Mouse (Mus musculus): ENCODE measurements around the gene Tmod1. TPM values are rescaled to one million over a fixed set of nuclear protein-coding genes. Genes with fewer than 3 reads are reported as not detected.

The Tmod1 gene
- polyA plus RNA-seq, 1 experiment from 2014 or later = 28.6 TPM

GRCm38 (mm10) chr4:46028224-46028623, 10.5 kb upstream of the Tmod1 start:
- no peak for ATAC-seq (replicated peaks; ENCODE audit: low FRiP score)
- H3K27ac ChIP-seq (ENCODE audit: low read depth, low read length) = no peak overlapping the region
- WGBS = 74% methylated on average over 6 of the region's 6 CpGs
- no peak overlapping the region for H3K4me2 ChIP-seq
- no peak overlapping the region for H3K9ac ChIP-seq (ENCODE audit: low read depth, low read length)
- no peaks in the 10 kb centered on the region for H3K27me3 ChIP-seq (replicated peaks; ENCODE audit: control insufficient read depth, insufficient read depth, low read length)
- H3K4me3 ChIP-seq (ENCODE audit: low read depth, low read length) = no peak overlapping the region
- no peak for DNase-seq (ENCODE audit: low spot score)
- no peaks in the 10 kb centered on the region for H3K9me3 ChIP-seq (ENCODE audit: control insufficient read depth, low read length)
- H3K4me1 ChIP-seq (replicated peaks; ENCODE audit: control insufficient read depth, insufficient read depth, low read length) = peaks cover 11% of the 10 kb centered on the region
- no peaks in the 10 kb centered on the region for H3K36me3 ChIP-seq (ENCODE audit: control insufficient read depth, insufficient read depth, low read length)

- H3K27me3 ChIP-seq (replicated peaks; ENCODE audit: control insufficient read depth, insufficient read depth, low read length) = no peaks in the 10 kb centered on the region
- 82% methylated on average over 4 of the region's 4 CpGs for WGBS
- no peak overlapping the region for H3K27ac ChIP-seq (ENCODE audit: low read depth, low read length)
- no peak overlapping the region for H3K4me2 ChIP-seq
- no peaks in the 10 kb centered on the region for H3K36me3 ChIP-seq (ENCODE audit: control insufficient read depth, insufficient read depth, low read length)
- H3K4me1 ChIP-seq (replicated peaks; ENCODE audit: control insufficient read depth, insufficient read depth, low read length) = peaks cover 13% of the 10 kb centered on the region
- H3K4me3 ChIP-seq (ENCODE audit: low read depth, low read length) = no peak overlapping the region
- ATAC-seq (replicated peaks; ENCODE audit: low FRiP score) (no peak), DNase-seq (ENCODE audit: low spot score) (no peak)
- H3K9me3 ChIP-seq (ENCODE audit: control insufficient read depth, low read length) = no peaks in the 10 kb centered on the region
- H3K9ac ChIP-seq (ENCODE audit: low read depth, low read length) = no peak overlapping the region
Measured at GRCm38 (mm10) chr4:46028781-46029180, 10.0 kb upstream of the Tmod1 start.

- Histone ChIP-seq H3K27ac (ENCODE audit: low read depth, low read length) (no peak overlapping the region), H3K27me3 (replicated peaks; ENCODE audit: control insufficient read depth, insufficient read depth, low read length) (no peaks in the 10 kb centered on the region), H3K4me1 (replicated peaks; ENCODE audit: control insufficient read depth, insufficient read depth, low read length) (peaks cover 11% of the 10 kb centered on the region), H3K36me3 (ENCODE audit: control insufficient read depth, insufficient read depth, low read length) (no peaks in the 10 kb centered on the region), H3K4me2 (no peak overlapping the region), H3K4me3 (ENCODE audit: low read depth, low read length) (no peak overlapping the region), H3K9me3 (ENCODE audit: control insufficient read depth, low read length) (no peaks in the 10 kb centered on the region), H3K9ac (ENCODE audit: low read depth, low read length) (no peak overlapping the region)
- DNase-seq (ENCODE audit: low spot score) = no peak
- no peak for ATAC-seq (replicated peaks; ENCODE audit: low FRiP score)
- WGBS = 49% methylated on average over 9 of the region's 9 CpGs
Measured at GRCm38 (mm10) chr4:46029552-46029951, 9.2 kb upstream of the Tmod1 start.

- Histone ChIP-seq H3K4me1 (replicated peaks; ENCODE audit: control insufficient read depth, insufficient read depth, low read length) (peaks cover 11% of the 10 kb centered on the region), H3K27ac (ENCODE audit: low read depth, low read length) (no peak overlapping the region), H3K4me3 (ENCODE audit: low read depth, low read length) (no peak overlapping the region), H3K9me3 (ENCODE audit: control insufficient read depth, low read length) (no peaks in the 10 kb centered on the region), H3K27me3 (replicated peaks; ENCODE audit: control insufficient read depth, insufficient read depth, low read length) (peaks cover 1% of the 10 kb centered on the region), H3K36me3 (ENCODE audit: control insufficient read depth, insufficient read depth, low read length) (no peaks in the 10 kb centered on the region), H3K4me2 (peak overlapping the region; percentile 44), H3K9ac (ENCODE audit: low read depth, low read length) (no peak overlapping the region)
- DNase-seq (ENCODE audit: low spot score) (no peak), ATAC-seq (replicated peaks; ENCODE audit: low FRiP score) (no peak; the same call in 1 of the 2 replicates)
- 39% methylated on average over 9 of the region's 9 CpGs for WGBS
Measured at GRCm38 (mm10) chr4:46032448-46032847, 6.3 kb upstream of the Tmod1 start.

- DNase-seq (ENCODE audit: low spot score) (no peak), ATAC-seq (replicated peaks; ENCODE audit: low FRiP score) (peak; percentile 36)
- H3K4me2 ChIP-seq = no peak overlapping the region
- 43% methylated on average over 2 of the region's 2 CpGs for WGBS
- peaks cover 7% of the 10 kb centered on the region for H3K27me3 ChIP-seq (replicated peaks; ENCODE audit: control insufficient read depth, insufficient read depth, low read length)
- no peaks in the 10 kb centered on the region for H3K36me3 ChIP-seq (ENCODE audit: control insufficient read depth, insufficient read depth, low read length)
- no peak overlapping the region for H3K9ac ChIP-seq (ENCODE audit: low read depth, low read length)
- no peak overlapping the region for H3K27ac ChIP-seq (ENCODE audit: low read depth, low read length)
- H3K4me1 ChIP-seq (replicated peaks; ENCODE audit: control insufficient read depth, insufficient read depth, low read length) = peaks cover 11% of the 10 kb centered on the region
- no peak overlapping the region for H3K4me3 ChIP-seq (ENCODE audit: low read depth, low read length)
- no peaks in the 10 kb centered on the region for H3K9me3 ChIP-seq (ENCODE audit: control insufficient read depth, low read length)
Measured at GRCm38 (mm10) chr4:46033197-46033596, 5.5 kb upstream of the Tmod1 start.

- 15% methylated on average over 12 of the region's 12 CpGs for WGBS
- H3K4me1 ChIP-seq (replicated peaks; ENCODE audit: control insufficient read depth, insufficient read depth, low read length) = peaks cover 27% of the 10 kb centered on the region
Measured at GRCm38 (mm10) chr4:46038591-46038891, 194 bp upstream of the Tmod1 start.

GRCm38 (mm10) chr4:46039899-46040298, 1.2 kb downstream of the Tmod1 start:
- H3K4me2 ChIP-seq = peak overlapping the region; percentile 93
- peaks cover 29% of the 10 kb centered on the region for H3K4me1 ChIP-seq (replicated peaks; ENCODE audit: control insufficient read depth, insufficient read depth, low read length)
- H3K27ac ChIP-seq (ENCODE audit: low read depth, low read length) = peak overlapping the region; percentile 97
- no peaks in the 10 kb centered on the region for H3K9me3 ChIP-seq (ENCODE audit: control insufficient read depth, low read length)
- 13% methylated on average over 6 of the region's 6 CpGs for WGBS
- no peaks in the 10 kb centered on the region for H3K36me3 ChIP-seq (ENCODE audit: control insufficient read depth, insufficient read depth, low read length)
- H3K4me3 ChIP-seq (ENCODE audit: low read depth, low read length) = peak overlapping the region; percentile 89
- H3K27me3 ChIP-seq (replicated peaks; ENCODE audit: control insufficient read depth, insufficient read depth, low read length) = peaks cover 27% of the 10 kb centered on the region
- no peak; the same call in 1 of the 2 replicates for ATAC-seq (replicated peaks; ENCODE audit: low FRiP score)
- DNase-seq (ENCODE audit: low spot score) = no peak
- H3K9ac ChIP-seq (ENCODE audit: low read depth, low read length) = peak overlapping the region; percentile 89

More at GRCm38 (mm10) chr4:46038591-46038891, 194 bp upstream of the Tmod1 start:
- H3K4me2 ChIP-seq = peak overlapping the region; percentile 93
- peak overlapping the region; percentile 89 for H3K4me3 ChIP-seq (ENCODE audit: low read depth, low read length)
- H3K27ac ChIP-seq (ENCODE audit: low read depth, low read length) = 0 out of 2 replicates have a peak overlapping the region, but pooled peaks have one; percentile 97
- H3K36me3 ChIP-seq (ENCODE audit: control insufficient read depth, insufficient read depth, low read length) = no peaks in the 10 kb centered on the region
- DNase-seq (ENCODE audit: low spot score) = no peak
- no peak for ATAC-seq (replicated peaks; ENCODE audit: low FRiP score)
- peaks cover 27% of the 10 kb centered on the region for H3K27me3 ChIP-seq (replicated peaks; ENCODE audit: control insufficient read depth, insufficient read depth, low read length)
- no peaks in the 10 kb centered on the region for H3K9me3 ChIP-seq (ENCODE audit: control insufficient read depth, low read length)
- H3K9ac ChIP-seq (ENCODE audit: low read depth, low read length) = peak overlapping the region; percentile 89

GRCm38 (mm10) chr4:46040594-46041192, 2.0 kb downstream of the Tmod1 start:
- Histone ChIP-seq H3K27me3 (replicated peaks; ENCODE audit: control insufficient read depth, insufficient read depth, low read length) (peaks cover 27% of the 10 kb centered on the region), H3K9ac (ENCODE audit: low read depth, low read length) (peak overlapping the region; percentile 89), H3K4me2 (peak overlapping the region; percentile 93), H3K4me3 (ENCODE audit: low read depth, low read length) (peak overlapping the region; percentile 89), H3K27ac (ENCODE audit: low read depth, low read length) (peak overlapping the region; percentile 97), H3K36me3 (ENCODE audit: control insufficient read depth, insufficient read depth, low read length) (no peaks in the 10 kb centered on the region), H3K4me1 (replicated peaks; ENCODE audit: control insufficient read depth, insufficient read depth, low read length) (peaks cover 29% of the 10 kb centered on the region), H3K9me3 (ENCODE audit: control insufficient read depth, low read length) (no peaks in the 10 kb centered on the region)
- WGBS = 7% methylated on average over 9 of the region's 9 CpGs
- peak; percentile 87 for ATAC-seq (replicated peaks; ENCODE audit: low FRiP score)
- DNase-seq (ENCODE audit: low spot score) = peak; percentile 63

GRCm38 (mm10) chr4:46041761-46042504, 3.2 kb downstream of the Tmod1 start:
- peaks cover 27% of the 10 kb centered on the region for H3K27me3 ChIP-seq (replicated peaks; ENCODE audit: control insufficient read depth, insufficient read depth, low read length)
- H3K4me2 ChIP-seq = peak overlapping the region; percentile 93
- WGBS = 19% methylated on average over 7 of the region's 7 CpGs
- DNase-seq (ENCODE audit: low spot score) = peak; percentile 61
- peaks cover 29% of the 10 kb centered on the region for H3K4me1 ChIP-seq (replicated peaks; ENCODE audit: control insufficient read depth, insufficient read depth, low read length)
- H3K36me3 ChIP-seq (ENCODE audit: control insufficient read depth, insufficient read depth, low read length) = no peaks in the 10 kb centered on the region
- peak overlapping the region; percentile 89 for H3K4me3 ChIP-seq (ENCODE audit: low read depth, low read length)
- peak; percentile 60 for ATAC-seq (replicated peaks; ENCODE audit: low FRiP score)
- peak overlapping the region; percentile 97 for H3K27ac ChIP-seq (ENCODE audit: low read depth, low read length)
- peak overlapping the region; percentile 75 for H3K9ac ChIP-seq (ENCODE audit: low read depth, low read length)
- H3K9me3 ChIP-seq (ENCODE audit: control insufficient read depth, low read length) = no peaks in the 10 kb centered on the region

Data from liver, embryonic 11.5 days (tissue).